Comparison of ENCODE assay signal across 8 mouse cellular contexts in genomic region chr2:170002594-170003504, GRCm38 (mm10).
DNase-seq lines count a peak whose midpoint lies in the region; ATAC-seq and TF ChIP-seq lines count a peak whose summit lies in the region.

No protein-coding gene starts in this region.

- no peak for TF ChIP-seq EP300 in lung, postnatal 0 days (IDR thresholded peaks at IDR 0.05)

- WGBS in embryonic facial prominence, embryonic 13.5 days: 62% methylated on average over 25 of the region's 25 CpGs
- 76% methylated on average over 25 of the region's 25 CpGs for WGBS in embryonic facial prominence, embryonic 10.5 days
- 21% methylated on average over 25 of the region's 25 CpGs for WGBS in lung, postnatal 0 days
- WGBS in stomach, embryonic 15.5 days: 26% methylated on average over 25 of the region's 25 CpGs

- H3K4me2 ChIP-seq in embryonic facial prominence, embryonic 13.5 days: 0 out of 2 replicates have a peak overlapping the region, but pooled peaks have one; percentile 14
- H3K4me2 ChIP-seq in lung, postnatal 0 days (replicated peaks; ENCODE audit: low read depth, low read length): peak overlapping the region; percentile 56
- peak overlapping the region; percentile 53 for H3K4me2 ChIP-seq in stomach, embryonic 15.5 days

- no peak for DNase-seq in embryonic facial prominence, embryonic 10.5 days (ENCODE audit: low spot score)
- peak; percentile 74 for DNase-seq in Muller cell, postnatal 12 days (ENCODE audit: inconsistent ontology term)
- DNase-seq in frontal cortex, postnatal 10 days (ENCODE audit: low spot score in 2 of 2): peak; percentile 16 to 23
- peak; percentile 26 to 34 for DNase-seq in layer of hippocampus, adult 8-10 months (ENCODE audit: low spot score in 2 of 2)
- DNase-seq in lung, postnatal 0 days (ENCODE audit: low spot score): peak; percentile 89
- no peak for DNase-seq in adrenal gland, postnatal 25 days

- peaks cover 33% of the 10 kb centered on the region for H3K4me1 ChIP-seq in embryonic facial prominence, embryonic 13.5 days
- H3K4me1 ChIP-seq in embryonic facial prominence, embryonic 10.5 days: peaks cover 36% of the 10 kb centered on the region
- H3K4me1 ChIP-seq in lung, postnatal 0 days (ENCODE audit: insufficient read depth, low read depth, low read length): no peaks in the 10 kb centered on the region
- H3K4me1 ChIP-seq in stomach, embryonic 15.5 days: peaks cover 23% of the 10 kb centered on the region

- peak; percentile 40 for TF ChIP-seq CTCF in lung, postnatal 0 days (IDR thresholded peaks at IDR 0.05)

- ATAC-seq in embryonic facial prominence, embryonic 13.5 days (ENCODE audit: insufficient number of reproducible peaks, insufficient read depth, low FRiP score, low TSS enrichment, low read depth): no peak
- peak; percentile 83 for ATAC-seq in lung, postnatal 0 days
- ATAC-seq in stomach, embryonic 15.5 days (ENCODE audit: insufficient read depth, low FRiP score, low read depth): peak; percentile 63; the same call in 1 of the 2 replicates

- H3K9ac ChIP-seq in embryonic facial prominence, embryonic 13.5 days: no peak overlapping the region
- H3K9ac ChIP-seq in lung, postnatal 0 days (replicated peaks; ENCODE audit: low read depth): no peak overlapping the region
- no peak overlapping the region for H3K9ac ChIP-seq in stomach, embryonic 15.5 days

- H3K27me3 ChIP-seq in embryonic facial prominence, embryonic 13.5 days: no peaks in the 10 kb centered on the region
- H3K27me3 ChIP-seq in embryonic facial prominence, embryonic 10.5 days (replicated peaks; ENCODE audit: low read depth, poor library complexity, severe bottlenecking): no peaks in the 10 kb centered on the region
- no peaks in the 10 kb centered on the region for H3K27me3 ChIP-seq in lung, postnatal 0 days (replicated peaks; ENCODE audit: insufficient read depth, low read length)
- H3K27me3 ChIP-seq in stomach, embryonic 15.5 days (replicated peaks): no peaks in the 10 kb centered on the region

- H3K27ac ChIP-seq in embryonic facial prominence, embryonic 13.5 days: 0 out of 2 replicates have a peak overlapping the region, but pooled peaks have one; percentile 22
- no peak overlapping the region for H3K27ac ChIP-seq in embryonic facial prominence, embryonic 10.5 days (replicated peaks)
- H3K27ac ChIP-seq in lung, postnatal 0 days (ENCODE audit: low read length): no peak overlapping the region
- peak overlapping the region; percentile 62 for H3K27ac ChIP-seq in stomach, embryonic 15.5 days

- no peaks in the 10 kb centered on the region for H3K36me3 ChIP-seq in embryonic facial prominence, embryonic 13.5 days
- H3K36me3 ChIP-seq in embryonic facial prominence, embryonic 10.5 days (replicated peaks): no peaks in the 10 kb centered on the region
- H3K36me3 ChIP-seq in lung, postnatal 0 days (ENCODE audit: insufficient read depth, low read length): no peaks in the 10 kb centered on the region
- H3K36me3 ChIP-seq in stomach, embryonic 15.5 days: no peaks in the 10 kb centered on the region

- no peaks in the 10 kb centered on the region; the same call in 1 of the 2 replicates for H3K9me3 ChIP-seq in embryonic facial prominence, embryonic 13.5 days
- no peaks in the 10 kb centered on the region for H3K9me3 ChIP-seq in embryonic facial prominence, embryonic 10.5 days
- H3K9me3 ChIP-seq in lung, postnatal 0 days (ENCODE audit: low read length): no peaks in the 10 kb centered on the region
- H3K9me3 ChIP-seq in stomach, embryonic 15.5 days: no peaks in the 10 kb centered on the region

- no peak overlapping the region for H3K4me3 ChIP-seq in embryonic facial prominence, embryonic 13.5 days
- H3K4me3 ChIP-seq in embryonic facial prominence, embryonic 10.5 days: no peak overlapping the region
- peak overlapping the region; percentile 23 for H3K4me3 ChIP-seq in lung, postnatal 0 days (ENCODE audit: low read depth, low read length)
- H3K4me3 ChIP-seq in stomach, embryonic 15.5 days (replicated peaks): peak overlapping the region; percentile 31

Comparison
In these comparisons a context has a peak if more than half of its experiments do, and no peak if none do; other contexts are left out.
1. H3K27ac ChIP-seq: peak in embryonic facial prominence, embryonic 13.5 days (single experiment) and stomach, embryonic 15.5 days (single experiment); none in embryonic facial prominence, embryonic 10.5 days (single experiment) and lung, postnatal 0 days (single experiment).
2. H3K4me3 ChIP-seq: peak in lung, postnatal 0 days (single experiment) and stomach, embryonic 15.5 days (single experiment); none in embryonic facial prominence, embryonic 13.5 days (single experiment) and embryonic facial prominence, embryonic 10.5 days (single experiment).
3. DNase-seq: peak in Muller cell, postnatal 12 days (single experiment), frontal cortex, postnatal 10 days (2 of 2), layer of hippocampus, adult 8-10 months (2 of 2) and lung, postnatal 0 days (single experiment); none in embryonic facial prominence, embryonic 10.5 days (single experiment) and adrenal gland, postnatal 25 days (single experiment).
4. Peak in every context shown above with its lines, with median percentiles within 50 percentile points of each other: H3K4me2 ChIP-seq.